Mouse (Mus musculus) embryonic fibroblast, embryonic 13.5 days (primary cell): ENCODE measurements at regions not wholly inside any gene's neighbourhood (a gene's known extent, or its start where the extent isn't known, plus 50 kb on each side); places are given as distances from the start of the nearest gene placed in this dataset.
A peak's percentile ranks its signal among the peaks of the same experiment; 100 is the strongest.

ENCODE experiments used
- H3K27ac ChIP-seq: 2 replicates; pipeline ENCODE4 v1.5.1; 2012; ENCODE audit warnings: low read length, control low read depth, inconsistent platforms; ENCODE audit not compliant: insufficient read depth
- H3K4me1 ChIP-seq: 2 replicates; pipeline ENCODE4 v1.6.1; 2011; ENCODE audit warnings: low read length; ENCODE audit not compliant: control insufficient read depth, insufficient read depth
- H3K4me3 ChIP-seq: 2 replicates; pipeline ENCODE4 v1.5.1; 2011; ENCODE audit warnings: mild to moderate bottlenecking, control low read depth, low read length; ENCODE audit not compliant: insufficient read depth
- CTCF ChIP-seq: IDR thresholded peaks from 2 replicates; pipeline ENCODE4 v1.5.1; 2011; ENCODE audit warnings: mild to moderate bottlenecking, control low read depth, low read length, moderate library complexity, borderline replicate concordance; ENCODE audit not compliant: insufficient read depth
- POLR2A ChIP-seq: IDR thresholded peaks from 2 replicates; pipeline ENCODE4 v1.6.1; 2011; ENCODE audit warnings: low read depth, mild to moderate bottlenecking, control low read depth, low read length, moderate library complexity

DNA sequence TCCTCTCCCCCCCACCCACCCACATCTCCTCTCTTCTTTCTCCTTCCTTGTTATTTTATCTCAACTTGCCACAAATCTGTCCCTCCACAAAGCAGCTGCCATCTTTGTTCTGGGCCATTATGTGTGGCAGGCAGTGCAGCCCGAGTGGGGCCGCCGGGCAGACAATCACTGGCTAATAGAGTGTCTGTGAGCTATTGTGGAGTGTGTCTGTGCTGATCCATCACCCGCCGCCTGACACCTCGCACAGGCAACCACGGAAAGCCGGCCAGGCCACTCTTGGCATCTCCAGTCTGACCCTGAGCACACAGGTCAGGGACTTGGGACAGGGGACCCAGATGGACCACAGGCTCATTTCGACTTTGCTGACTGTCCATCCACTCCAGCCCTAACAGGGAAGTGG lies 146.5 kb upstream of the Lhx5 start:
- no peak for TF ChIP-seq POLR2A
- TF ChIP-seq CTCF: no peak
- H3K4me1 ChIP-seq: no peaks in the 10 kb centered on the region
- no peak overlapping the region for H3K4me3 ChIP-seq
- H3K27ac ChIP-seq: no peak overlapping the region

DNA sequence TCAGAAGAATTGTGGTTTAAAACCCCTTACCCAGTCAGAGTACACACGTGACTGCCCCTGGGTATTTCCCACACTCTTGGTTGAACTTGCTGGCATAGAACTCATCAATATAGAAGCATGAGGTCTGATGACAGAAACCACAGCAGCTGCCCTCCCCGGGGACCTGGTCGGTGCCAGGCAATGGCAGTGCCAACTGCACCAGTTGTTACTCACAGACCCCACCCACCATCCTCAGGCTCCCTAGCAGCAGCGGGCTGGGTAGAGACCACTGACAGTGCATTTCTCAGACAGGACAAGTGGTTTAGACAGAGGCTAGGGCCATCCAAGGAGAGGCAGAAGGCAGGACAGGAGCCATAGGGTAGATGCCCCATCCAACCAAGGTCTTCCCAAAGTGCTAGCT lies 144.7 kb upstream of the Lhx5 start:
- TF ChIP-seq CTCF: no peak
- no peak for TF ChIP-seq POLR2A
- Histone ChIP-seq H3K27ac (no peak overlapping the region), H3K4me3 (no peak overlapping the region), H3K4me1 (no peaks in the 10 kb centered on the region)

DNA sequence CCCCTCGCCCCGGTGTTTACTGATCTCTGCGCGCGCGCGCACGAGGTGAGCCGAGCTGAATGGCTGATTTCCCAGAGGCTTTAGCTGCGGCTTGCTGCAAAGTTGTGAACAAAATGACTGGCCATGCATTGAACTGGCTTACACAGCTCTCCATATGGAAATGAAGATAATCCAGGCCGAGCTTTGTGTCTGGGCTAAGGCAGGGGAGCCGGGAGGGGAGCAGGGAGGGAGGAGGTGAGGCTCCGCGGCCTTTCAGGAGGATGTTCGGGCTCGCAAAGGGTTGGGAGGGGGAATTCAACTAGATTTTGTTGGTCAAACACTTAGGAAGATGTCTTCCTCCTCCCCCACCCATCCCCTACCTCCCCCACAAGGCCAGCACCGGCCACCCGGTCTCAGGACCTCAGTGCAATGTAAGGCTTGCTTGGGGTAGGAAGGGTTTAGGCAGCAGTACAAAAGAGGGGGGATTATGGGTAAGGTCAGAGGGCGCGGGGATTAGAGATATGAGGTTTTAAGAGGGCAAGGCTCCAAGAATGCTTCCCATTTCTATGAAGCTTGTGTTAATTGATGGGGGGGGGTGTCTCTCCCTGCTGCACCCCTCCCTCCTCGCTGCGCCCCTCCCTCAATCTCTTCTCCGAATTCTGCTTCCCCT lies 143.3 kb upstream of the Lhx5 start:
- Histone ChIP-seq H3K4me1 (no peaks in the 10 kb centered on the region), H3K27ac (no peak overlapping the region), H3K4me3 (no peak overlapping the region)
- TF ChIP-seq POLR2A (no peak), CTCF (no peak)

DNA sequence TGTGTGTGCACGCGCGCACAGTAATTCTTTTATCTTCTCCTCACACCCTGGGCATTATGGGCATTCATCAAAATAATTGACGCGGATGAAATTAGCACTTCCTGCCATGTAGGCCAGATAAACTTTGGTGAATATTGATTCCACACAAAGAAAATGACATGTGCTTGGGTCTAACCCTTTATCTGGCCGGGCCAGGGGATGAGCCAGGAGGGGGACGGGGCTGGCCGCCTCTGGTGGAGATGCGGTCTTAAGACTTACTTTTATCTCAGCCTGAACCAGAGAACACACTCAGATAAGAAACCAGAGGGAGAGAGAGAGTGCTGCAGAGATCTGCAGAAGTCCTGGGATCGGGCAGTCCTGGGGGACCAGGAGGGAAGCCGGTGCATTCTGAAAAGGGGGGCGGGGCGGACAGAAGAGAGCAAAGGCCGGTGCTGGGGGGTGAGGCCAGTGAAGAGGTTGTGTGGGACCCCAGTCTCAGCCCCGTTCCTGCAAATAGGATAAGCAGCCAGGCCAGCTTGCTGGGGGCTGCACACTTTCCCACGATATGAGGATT lies 136.9 kb upstream of the Lhx5 start:
- Histone ChIP-seq H3K27ac (no peak overlapping the region), H3K4me3 (no peak overlapping the region), H3K4me1 (no peaks in the 10 kb centered on the region)
- no peak for TF ChIP-seq POLR2A
- TF ChIP-seq CTCF: no peak

DNA sequence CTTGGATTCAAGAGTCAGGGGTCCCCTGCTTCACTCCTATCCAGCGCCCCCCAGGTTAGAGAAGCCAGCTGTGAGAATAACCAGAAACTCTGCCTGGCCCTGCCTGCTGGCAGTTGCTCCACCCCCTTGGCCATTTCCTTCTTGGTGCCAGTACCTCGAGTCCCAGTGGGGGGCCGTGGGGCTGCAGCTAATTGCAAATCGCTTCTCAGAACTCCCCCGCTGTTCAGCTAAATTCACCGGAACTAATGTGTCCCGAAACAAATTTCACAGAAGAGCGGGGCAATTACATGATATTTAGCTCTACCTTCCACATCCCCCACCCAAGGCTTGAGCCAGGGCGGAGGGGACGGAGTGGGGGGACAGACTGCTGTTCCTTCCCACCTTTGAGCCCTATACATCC lies 134.3 kb upstream of the Lhx5 start:
- no peak overlapping the region for H3K4me3 ChIP-seq

DNA sequence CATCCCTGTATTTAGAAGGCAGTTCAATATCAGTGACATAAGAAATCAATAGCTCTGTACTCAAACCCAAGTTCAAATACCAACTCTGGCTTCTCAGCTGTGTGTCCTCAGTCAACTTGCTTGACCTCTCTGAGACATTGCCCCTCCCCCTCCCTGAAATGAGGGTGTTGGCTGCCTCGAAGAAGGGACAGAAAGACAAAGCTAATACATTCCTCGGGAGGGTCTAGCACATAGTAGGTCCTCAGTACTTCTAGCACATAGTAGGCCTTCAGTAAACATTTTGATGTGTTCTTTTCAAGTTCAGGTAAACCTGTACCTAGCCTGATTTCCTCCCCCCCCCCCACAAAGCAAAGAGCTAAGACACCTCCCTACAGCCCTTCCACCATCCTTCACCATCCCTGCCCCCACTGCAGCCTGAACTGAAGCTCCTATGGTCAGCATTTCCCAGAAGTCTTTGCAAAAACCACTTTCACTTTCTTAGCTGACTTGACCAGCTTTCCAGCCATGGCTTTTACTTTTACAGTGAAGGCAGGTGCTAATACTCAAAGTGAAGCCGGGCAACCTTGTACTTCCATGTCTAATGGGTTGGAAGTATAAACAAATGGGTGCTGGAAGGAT lies 133.7 kb upstream of the Lhx5 start:
- Histone ChIP-seq H3K4me3 (no peak overlapping the region), H3K4me1 (no peaks in the 10 kb centered on the region), H3K27ac (no peak overlapping the region)
- no peak for TF ChIP-seq CTCF
- TF ChIP-seq POLR2A: no peak

More for the DNA sequence above, 134.3 kb upstream of the Lhx5 start:
- Histone ChIP-seq H3K27ac (no peak overlapping the region), H3K4me1 (no peaks in the 10 kb centered on the region)
- no peak for TF ChIP-seq CTCF
- TF ChIP-seq POLR2A: no peak

DNA sequence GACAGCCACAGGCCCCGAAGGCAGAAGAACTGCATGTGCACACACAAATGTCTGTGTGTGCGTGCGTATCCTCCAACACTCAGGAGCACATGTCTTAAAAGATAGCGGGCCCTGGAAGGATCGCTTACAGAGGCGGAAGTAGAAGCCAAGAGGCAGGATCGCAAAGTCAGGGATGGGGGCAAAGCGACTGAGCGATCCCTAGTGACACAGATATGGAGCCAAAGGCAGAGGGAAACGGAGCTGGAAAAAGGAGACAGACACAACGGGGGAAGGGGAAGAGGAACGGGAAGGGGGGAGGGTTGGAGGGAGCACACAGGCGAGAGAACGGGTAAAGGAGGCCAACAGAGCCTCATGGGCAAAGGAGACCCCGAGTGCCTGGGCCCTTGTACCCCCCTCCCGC lies 129.8 kb upstream of the Lhx5 start:
- no peak overlapping the region for H3K4me3 ChIP-seq
- TF ChIP-seq POLR2A (no peak), CTCF (no peak)
- H3K27ac ChIP-seq: no peak overlapping the region
- H3K4me1 ChIP-seq: no peaks in the 10 kb centered on the region

DNA sequence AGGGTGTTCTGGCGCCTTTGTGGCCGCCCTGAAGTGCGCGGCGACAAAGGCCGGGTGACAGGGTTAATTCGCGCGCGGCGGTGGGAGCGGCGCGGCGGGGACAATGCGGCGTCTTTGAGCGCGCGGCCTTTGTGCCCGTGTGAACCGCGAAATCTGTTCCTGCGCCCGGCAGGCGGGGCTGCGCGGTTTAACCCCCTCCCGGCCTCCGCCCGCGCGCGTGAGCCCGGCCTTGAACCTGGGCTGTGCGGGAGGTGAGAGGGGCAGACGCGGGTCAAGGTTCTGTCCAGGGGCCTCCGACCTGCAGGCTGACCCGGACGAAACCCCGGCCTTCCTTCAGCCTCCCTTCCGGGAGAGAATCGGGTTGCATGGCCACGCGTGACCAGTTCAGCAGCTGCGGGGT lies 129.2 kb upstream of the Lhx5 start:
- Histone ChIP-seq H3K27ac (no peak overlapping the region), H3K4me3 (no peak overlapping the region)

DNA sequence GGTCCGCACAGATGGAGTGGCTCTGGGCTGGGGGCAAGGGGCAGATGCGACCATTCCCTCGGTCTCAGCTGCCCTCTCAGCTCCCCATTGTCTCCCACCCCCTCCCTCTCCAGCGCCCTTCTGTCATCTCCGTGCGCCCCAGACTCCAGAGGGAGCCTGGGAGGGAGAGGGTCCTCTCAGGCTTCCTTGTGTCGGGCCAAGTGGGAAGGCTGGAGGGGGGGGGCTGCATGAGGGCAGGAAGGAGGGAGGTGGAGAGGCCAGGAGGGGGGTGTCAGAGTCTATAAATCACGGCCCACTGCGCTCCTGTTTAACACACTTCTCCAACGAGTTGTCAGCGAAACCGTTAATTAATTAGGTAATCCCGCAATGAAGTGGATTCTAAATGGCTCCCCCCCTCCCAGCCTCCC lies 127.2 kb upstream of the Lhx5 start:
- H3K4me3 ChIP-seq: no peak overlapping the region
- H3K4me1 ChIP-seq: no peaks in the 10 kb centered on the region
- H3K27ac ChIP-seq: no peak overlapping the region
- TF ChIP-seq POLR2A: no peak

More for the DNA sequence above, 129.2 kb upstream of the Lhx5 start:
- H3K4me1 ChIP-seq: no peaks in the 10 kb centered on the region
- TF ChIP-seq POLR2A: no peak
- no peak for TF ChIP-seq CTCF

DNA sequence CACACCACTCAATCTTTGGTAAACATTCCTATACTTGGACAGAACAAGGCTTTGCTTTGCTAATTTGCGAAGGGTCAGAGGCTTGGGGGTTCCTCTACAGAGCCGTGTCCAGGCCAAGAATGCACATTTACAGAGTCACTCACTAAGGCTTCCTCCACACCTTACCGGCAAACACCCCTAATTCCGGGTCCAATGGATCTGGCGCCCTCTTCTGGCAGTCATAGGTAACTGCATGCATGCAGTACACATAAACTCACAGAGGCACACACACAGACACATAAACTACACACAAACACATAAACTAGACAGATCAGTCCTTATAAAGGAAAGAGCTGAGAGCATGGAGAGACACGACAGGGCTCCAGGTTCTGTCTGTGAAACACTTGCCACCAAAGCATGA lies 119.2 kb upstream of the Lhx5 start:
- Histone ChIP-seq H3K4me1 (no peaks in the 10 kb centered on the region), H3K27ac (no peak overlapping the region), H3K4me3 (no peak overlapping the region)
- TF ChIP-seq CTCF: 0 out of 2 replicates have a peak, but pooled peaks have one; percentile 4
- TF ChIP-seq POLR2A: no peak
